Mouse (Mus musculus): ENCODE measurements at regions not wholly inside any gene's neighbourhood (a gene's known extent, or its start where the extent isn't known, plus 50 kb on each side); places are given as distances from the start of the nearest gene placed in this dataset.

DNA sequence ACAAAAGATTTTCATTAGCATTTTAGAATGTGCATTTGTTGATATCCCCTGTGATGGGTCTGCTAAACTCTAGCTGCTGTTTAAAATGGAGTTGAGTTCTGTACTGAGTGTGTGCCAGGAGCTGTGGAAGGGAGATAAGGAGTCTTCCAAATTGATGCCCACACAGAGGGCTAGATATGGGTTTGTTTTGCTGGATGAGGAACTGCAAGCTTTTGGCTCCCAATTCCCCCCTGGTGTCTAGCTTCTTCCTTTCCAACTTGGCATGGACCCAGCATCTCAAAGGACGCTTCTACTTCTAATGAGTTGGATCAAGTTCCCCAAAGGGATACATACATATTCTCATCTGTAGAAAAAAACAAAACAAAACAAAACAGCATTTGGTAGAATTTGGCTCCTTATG lies 577.0 kb upstream of the Large1 start:
- peak; percentile 11 for DNase-seq

DNA sequence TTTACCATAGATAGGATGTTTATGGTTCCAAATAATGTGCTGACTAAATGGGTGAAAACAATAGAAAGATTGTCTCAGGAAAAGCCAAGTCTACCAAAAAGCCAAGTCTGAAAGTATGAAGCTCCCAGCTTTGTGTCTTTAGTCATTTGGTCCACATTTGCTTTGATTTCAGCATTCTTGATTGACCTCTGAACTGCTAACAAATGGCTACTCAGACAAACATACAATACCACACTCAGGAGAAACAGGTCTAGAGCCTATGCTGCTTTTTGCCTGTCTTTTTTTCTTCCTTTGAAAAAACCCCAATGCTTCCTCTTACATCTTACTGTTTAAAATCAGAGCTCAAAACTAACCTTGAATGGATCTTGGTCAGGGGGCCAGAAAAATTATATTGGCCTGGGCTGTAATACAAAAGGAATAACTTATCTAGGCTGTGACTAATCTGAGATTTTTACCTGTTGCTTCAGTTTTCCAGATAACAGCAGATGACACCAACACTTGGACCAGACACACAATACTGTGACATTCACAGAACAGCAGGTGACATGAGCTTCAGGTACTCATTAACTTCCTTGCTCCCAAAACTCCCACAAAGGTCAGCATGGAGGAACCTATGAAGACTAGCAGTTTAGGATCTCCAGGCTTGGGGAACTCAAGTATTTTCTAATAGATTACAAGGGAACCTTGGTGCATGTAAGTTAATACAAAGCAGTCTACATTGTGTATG lies 572.3 kb upstream of the Large1 start:
- no peak for DNase-seq

DNA sequence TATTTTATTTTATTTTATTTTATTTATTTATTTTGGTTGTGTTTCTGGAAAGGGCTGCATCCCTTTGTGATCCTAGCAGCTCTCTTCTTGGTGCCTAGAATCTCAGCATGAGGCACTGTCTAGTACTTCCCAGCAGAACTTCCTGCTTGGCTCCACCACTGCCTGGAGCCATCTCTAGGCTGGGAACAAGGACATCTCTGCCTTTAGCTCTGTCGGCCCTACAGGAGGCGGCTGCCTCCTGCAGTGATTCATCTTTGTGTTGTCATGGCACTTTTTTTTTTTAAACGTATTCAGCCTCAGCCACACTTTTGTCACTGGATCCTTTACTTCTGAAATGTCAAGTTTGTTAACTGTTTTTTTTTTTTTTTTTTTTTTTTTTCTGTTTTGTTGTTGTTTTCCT lies 569.8 kb upstream of the Large1 start:
- peak; percentile 5 for DNase-seq

DNA sequence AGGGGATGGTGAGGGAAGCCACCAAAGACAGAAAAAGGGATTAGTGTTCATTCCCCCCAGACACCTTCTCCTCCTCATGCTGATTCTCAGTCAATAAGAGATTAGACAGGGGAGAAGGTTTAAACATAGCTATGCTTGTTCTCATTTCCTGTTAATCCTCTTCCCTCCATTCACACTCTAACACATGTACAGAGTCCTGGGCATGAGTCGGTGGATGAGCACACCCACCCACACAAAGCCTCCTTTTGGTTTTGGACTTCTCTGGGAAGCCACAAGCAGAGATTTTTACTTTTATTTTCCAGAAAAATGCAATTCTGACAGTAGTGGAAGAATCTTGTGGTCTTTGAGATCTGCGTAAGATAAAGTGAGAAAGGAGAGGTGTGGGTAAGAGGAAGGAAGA lies 567.8 kb upstream of the Large1 start:
- DNase-seq = no peak

DNA sequence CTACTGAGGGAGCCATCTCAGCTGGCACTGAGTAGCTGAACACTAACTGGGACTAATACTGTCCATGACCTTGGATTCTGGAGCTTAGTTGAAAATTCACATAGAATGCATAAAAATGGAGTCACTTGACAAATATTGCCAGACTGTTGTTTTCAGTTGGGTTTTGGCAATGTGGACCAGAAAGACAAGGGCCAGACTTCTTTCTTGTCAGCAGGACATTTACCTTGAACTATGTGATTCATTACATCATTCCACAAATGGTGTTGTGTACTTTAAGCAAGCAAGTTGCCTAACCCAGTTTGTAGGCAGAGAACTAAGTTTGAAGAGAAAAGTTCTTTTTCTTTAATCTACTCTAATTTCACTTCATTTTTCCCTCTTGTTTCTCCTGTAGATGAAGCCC lies 567.2 kb upstream of the Large1 start:
- no peak for DNase-seq

DNA sequence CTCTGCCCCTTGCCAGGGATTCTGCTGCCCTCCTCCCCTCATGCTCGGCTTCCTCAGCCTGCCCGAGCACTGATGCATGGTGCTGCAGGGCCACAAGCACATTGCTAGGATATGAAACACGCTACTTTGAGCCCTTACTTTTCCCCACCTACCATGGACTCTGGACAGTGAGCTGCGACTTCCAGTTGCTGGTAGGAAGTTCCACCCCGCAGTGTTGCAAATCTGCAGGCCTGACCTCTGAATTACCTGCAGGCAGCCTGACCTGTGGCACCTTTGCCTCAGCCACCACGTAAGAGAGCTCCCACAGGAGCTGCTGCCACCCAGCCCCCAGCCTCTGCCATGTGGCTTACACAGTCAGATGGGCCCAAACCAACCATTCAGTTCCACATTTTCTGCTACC lies 551.7 kb upstream of the Large1 start:
- no peak for DNase-seq

DNA sequence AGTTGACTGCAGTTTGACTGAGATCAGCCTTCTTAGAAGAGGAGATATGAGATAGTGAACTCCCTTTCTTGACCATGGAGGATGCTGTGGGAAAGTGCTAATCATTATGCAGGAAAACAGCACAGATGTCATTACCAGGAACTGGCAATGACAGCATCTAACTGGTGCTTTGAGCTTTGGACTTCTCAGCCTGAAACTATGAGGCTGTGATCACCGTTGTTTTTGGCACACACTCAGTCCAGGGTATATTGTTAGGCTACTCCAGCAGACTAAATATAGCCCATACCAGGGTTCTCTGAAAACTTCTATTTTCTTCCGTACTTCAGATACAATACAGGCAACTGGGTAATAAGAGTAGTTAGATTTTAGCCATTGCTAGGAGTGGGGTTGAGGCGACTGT lies 550.5 kb upstream of the Large1 start:
- DNase-seq = no peak

DNA sequence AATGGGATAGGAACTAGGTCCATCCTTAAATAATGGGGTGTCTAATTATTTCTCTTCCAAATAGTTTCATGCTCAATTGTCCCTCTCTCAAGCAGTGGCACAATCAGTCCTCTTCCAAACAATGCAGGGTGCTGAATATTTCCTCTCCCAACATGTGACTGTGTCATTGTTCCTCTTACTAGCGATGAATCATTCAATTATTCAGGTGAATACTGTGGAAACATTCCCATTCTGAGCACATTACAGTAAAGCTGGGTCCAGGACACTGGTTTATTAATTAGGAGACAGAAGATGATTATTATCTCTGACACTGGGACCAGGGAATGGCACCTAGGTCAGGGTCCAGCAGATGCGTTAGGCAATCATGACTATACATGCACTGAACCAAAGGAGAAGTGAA lies 532.6 kb upstream of the Large1 start:
- DNase-seq = no peak

DNA sequence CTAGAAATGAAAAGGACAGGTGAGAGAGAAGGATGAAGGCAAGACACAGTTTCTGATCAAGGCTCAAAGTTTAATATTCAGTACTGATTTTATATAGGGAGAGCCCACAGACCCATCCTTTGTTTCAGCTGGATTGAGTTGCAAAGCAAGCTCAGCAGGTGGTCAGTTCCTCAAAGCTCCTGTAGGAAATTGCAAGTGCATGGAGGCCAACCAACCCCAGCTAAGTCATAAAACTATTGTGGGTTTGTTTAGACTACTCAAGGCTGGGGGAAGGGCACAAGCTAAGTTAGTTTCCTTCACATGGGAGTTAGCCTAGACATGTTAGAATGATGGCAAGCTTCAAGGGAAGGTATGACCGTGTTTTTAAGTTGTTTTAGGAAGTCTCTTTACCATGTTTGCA lies 528.3 kb upstream of the Large1 start:
- no peak for DNase-seq
